Comparison of ENCODE assay signal across 12 mouse cellular contexts in the genomic region with DNA sequence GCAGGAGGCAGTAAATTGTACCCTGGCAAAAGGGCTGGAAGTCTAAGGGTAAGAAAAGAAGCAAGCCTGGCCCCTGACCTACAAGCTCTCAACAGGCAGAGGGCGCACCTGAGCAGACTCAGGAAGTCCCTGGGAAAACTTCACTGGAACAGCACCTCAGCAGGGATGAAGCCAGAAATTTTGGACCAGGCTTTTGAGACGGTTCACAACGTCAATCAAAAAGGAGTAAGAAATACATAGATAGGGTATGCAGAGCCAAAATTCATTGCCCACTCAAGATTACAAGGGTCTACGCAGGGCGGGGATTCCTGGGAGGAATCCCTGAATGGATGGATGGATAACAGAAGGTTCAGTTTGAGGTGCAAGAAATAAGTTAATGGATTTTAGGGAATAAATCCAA. TPM values are rescaled to one million over a fixed set of nuclear protein-coding genes. Genes with fewer than 3 reads are reported as not detected.
A peak's percentile ranks its signal among the peaks of the same experiment; 100 is the strongest.
DNase-seq lines count a peak whose midpoint lies in the region; TF ChIP-seq lines count a peak whose summit lies in the region.
"Not testable (repeated sequence)": the region's sequence is repeated elsewhere in the genome, so short reads cannot be mapped to it uniquely, and the experiment has no call there.
"Had no signal": no experiment of that assay in that cellular context is flagged by ENCODE, and none has a peak within 500 bp of the region (broad histone marks: within the 10 kb centered on the region; RNA-seq: fewer than 3 reads in every experiment).

No protein-coding gene starts in this region.

- H3K9me3 ChIP-seq in ES-Bruce4 (replicated peaks; ENCODE audit: control insufficient read depth, insufficient read depth, low read length, poor library complexity, severe bottlenecking); embryonic facial prominence, embryonic 10.5 days: not testable (repeated sequence)

- H3K27me3 ChIP-seq in ES-Bruce4 (ENCODE audit: control insufficient read depth, insufficient read depth, low read length, poor library complexity, severe bottlenecking); embryonic facial prominence, embryonic 10.5 days (replicated peaks; ENCODE audit: low read depth, poor library complexity, severe bottlenecking): not testable (repeated sequence)

- DNase-seq in embryonic facial prominence, embryonic 10.5 days (ENCODE audit: low spot score): not testable (repeated sequence)
- peak; percentile 37 to 44 for DNase-seq in frontal cortex, postnatal 25 days (ENCODE audit: low spot score in 2 of 2)
- peak; percentile 3 to 5 for DNase-seq in heart, postnatal 14 days
- DNase-seq in kidney, adult 18-20 months: peak; percentile 40
- peak; percentile 32 to 41 for DNase-seq in layer of hippocampus, postnatal 10 days (ENCODE audit: low spot score in 2 of 2)
- peak; percentile 2 for DNase-seq in lung, postnatal 10 days
- DNase-seq in ovary, postnatal 10 days (ENCODE audit: low spot score): peak; percentile 2

- H3K4me3 ChIP-seq in ES-Bruce4 (ENCODE audit: low read depth, low read length): peak overlapping the region; percentile 55; the same call in 1 of the 2 replicates
- peak overlapping the region; percentile 59; the same call in 1 of the 2 replicates for H3K4me3 ChIP-seq in embryonic facial prominence, embryonic 10.5 days

- H3K9ac ChIP-seq in ES-Bruce4 (ENCODE audit: low read depth, poor library complexity, severe bottlenecking): not testable (repeated sequence)

- 12% methylated on average over 5 of the region's 5 CpGs for WGBS in embryonic facial prominence, embryonic 10.5 days

- not testable (repeated sequence) for H3K36me3 ChIP-seq in ES-Bruce4 (ENCODE audit: control insufficient read depth, insufficient read depth, low read length, poor library complexity, severe bottlenecking); embryonic facial prominence, embryonic 10.5 days (replicated peaks)

- not testable (repeated sequence) for TF ChIP-seq CTCF in ES-Bruce4 (IDR thresholded peaks at IDR 0.05; ENCODE audit: low read depth, low read length)

- TF ChIP-seq EP300 in ES-Bruce4 (IDR thresholded peaks at IDR 0.05; ENCODE audit: insufficient read depth, low read depth, low read length): not testable (repeated sequence)

- not testable (repeated sequence) for H3K27ac ChIP-seq in ES-Bruce4 (ENCODE audit: insufficient read depth, low read length)
- peak overlapping the region; percentile 78; the same call in 1 of the 2 replicates for H3K27ac ChIP-seq in embryonic facial prominence, embryonic 10.5 days (replicated peaks)

- not testable (repeated sequence) for TF ChIP-seq POLR2A in ES-Bruce4 (IDR thresholded peaks at IDR 0.05; ENCODE audit: insufficient read depth, low read length)

- H3K4me1 ChIP-seq in ES-Bruce4 (ENCODE audit: control insufficient read depth, insufficient read depth, low read length); embryonic facial prominence, embryonic 10.5 days: not testable (repeated sequence)

- intact Hi-C loops in heart, postnatal 14 days (cut with DNase I): not testable (repeated sequence)

RNA-seq across cellular contexts. Expression of a gene that starts 1.0 kb away (rescaled TPM):
- polyA plus RNA-seq in ES-Bruce4 (2011; ENCODE audit: insufficient read depth, insufficient read length, low read depth, missing spikeins): 0.64 TPM in 1 of 2 replicates, not detected in the other
- polyA plus RNA-seq in embryonic facial prominence, embryonic 10.5 days (2016; fragmentation: Nextera tagmentation; extraction: Ambion mirVana): 1.9 and 2.2 TPM in 2 replicates
- total RNA-seq in heart, postnatal 14 days (2021): under 1 TPM; 0.33 to 0.56 TPM
- total RNA-seq in layer of hippocampus, postnatal 10 days (2021): 1 to 10 TPM; 2.9 to 3.5 TPM
- total RNA-seq: monocyte, adult 5-6 weeks had no signal
- polyA plus RNA-seq: liver, embryonic 16.5 days had no signal

RNA-seq across cellular contexts. Expression of a gene that starts 48.7 kb away (rescaled TPM):
- polyA plus RNA-seq in ES-Bruce4 (2011; ENCODE audit: insufficient read depth, insufficient read length, low read depth, missing spikeins): not detected in 2 replicates
- polyA plus RNA-seq in embryonic facial prominence, embryonic 10.5 days (2016; fragmentation: Nextera tagmentation; extraction: Ambion mirVana): 0.09 TPM in 1 of 2 replicates, not detected in the other
- total RNA-seq in heart, postnatal 14 days (2021): not detected
- under 1 TPM in 1 of 2 experiments, not detected in 1; 0.73 TPM for total RNA-seq in layer of hippocampus, postnatal 10 days (2021)
- total RNA-seq: adrenal gland, postnatal 14 days; gastrocnemius, adult 18-20 months; monocyte, adult 5-6 weeks had no signal
- polyA plus RNA-seq: liver, embryonic 16.5 days had no signal
